Mouse (Mus musculus) ovary, postnatal 10 days (tissue): ENCODE results near the gene Cmklr1.

Experiments used
- DNase-seq: peaks from one replicate; pipeline ENCODE4 v3.0.0; 2022; ENCODE audit warnings: low spot score

Gene Cmklr1

GRCm38 (mm10) chr5:113654206-113654605 is 4.0 kb upstream of the Cmklr1 start:
- DNase-seq, result no peak

- no peak for DNase-seq
Measured at GRCm38 (mm10) chr5:113652215-113652614, 2.0 kb upstream of the Cmklr1 start.

- no peak for DNase-seq
Measured at GRCm38 (mm10) chr5:113648647-113649211, 1.5 kb downstream of the Cmklr1 start.

GRCm38 (mm10) chr5:113647141-113647540 is 3.1 kb downstream of the Cmklr1 start:
- no peak for DNase-seq

GRCm38 (mm10) chr5:113644520-113644919 is 5.7 kb downstream of the Cmklr1 start:
- DNase-seq, result no peak

- no peak for DNase-seq
Measured at GRCm38 (mm10) chr5:113643107-113643848, 6.9 kb downstream of the Cmklr1 start.

GRCm38 (mm10) chr5:113641066-113641465 is 9.2 kb downstream of the Cmklr1 start:
- DNase-seq, result no peak

GRCm38 (mm10) chr5:113639126-113639525 is 11.1 kb downstream of the Cmklr1 start:
- no peak for DNase-seq

- no peak for DNase-seq
Measured at GRCm38 (mm10) chr5:113638055-113638454, 12.2 kb downstream of the Cmklr1 start.

- no peak for DNase-seq
Measured at GRCm38 (mm10) chr5:113637631-113638030, 12.6 kb downstream of the Cmklr1 start.

GRCm38 (mm10) chr5:113635861-113636565 is 14.2 kb downstream of the Cmklr1 start:
- DNase-seq, result no peak

GRCm38 (mm10) chr5:113634887-113635610 is 15.2 kb downstream of the Cmklr1 start:
- DNase-seq, result no peak

- no peak for DNase-seq
Measured at GRCm38 (mm10) chr5:113634024-113634651, 16.1 kb downstream of the Cmklr1 start.

- no peak for DNase-seq
Measured at GRCm38 (mm10) chr5:113633037-113633714, 17.1 kb downstream of the Cmklr1 start.

- DNase-seq, result no peak
Measured at GRCm38 (mm10) chr5:113630116-113630515, 20.1 kb downstream of the Cmklr1 start.

- DNase-seq, result no peak
Measured at GRCm38 (mm10) chr5:113629248-113629647, 21.0 kb downstream of the Cmklr1 start.

GRCm38 (mm10) chr5:113627820-113628437 is 22.3 kb downstream of the Cmklr1 start:
- no peak for DNase-seq

- no peak for DNase-seq
Measured at GRCm38 (mm10) chr5:113626991-113627390, 23.2 kb downstream of the Cmklr1 start.

GRCm38 (mm10) chr5:113626352-113626751 is 23.9 kb downstream of the Cmklr1 start:
- DNase-seq, result no peak

GRCm38 (mm10) chr5:113625068-113625467 is 25.2 kb downstream of the Cmklr1 start:
- no peak for DNase-seq

GRCm38 (mm10) chr5:113623052-113623451 is 27.2 kb downstream of the Cmklr1 start:
- DNase-seq, result no peak
